Mouse (Mus musculus) hematopoietic stem cell, adult 5-6 weeks (primary cell): ENCODE results near the gene Dgki. TPM values are rescaled to one million over a fixed set of nuclear protein-coding genes. Genes with fewer than 3 reads are reported as not detected.

Experiments
- ATAC-seq, 2 experiments: fragments of 125-278 bp in 1 of 2; replicated peaks in 1 of 2; 2 replicates each; pipeline ENCODE4 v1.8.0; 2016 to 2017; ENCODE audit warnings: inconsistent platforms in 2 of 2, mild to moderate bottlenecking in 2 of 2, moderate number of reproducible peaks in 2 of 2, low read depth in 1 of 2, moderate TSS enrichment in 1 of 2; ENCODE audit not compliant: low FRiP score in 2 of 2, poor library complexity in 2 of 2, severe bottlenecking in 2 of 2, insufficient read depth in 1 of 2, low TSS enrichment in 1 of 2
- total RNA-seq: library from RNA; stranded (forward); fragments of 172-1452, 232-1000 nt; gene quantifications from 2 replicates; pipeline ENCODE4 v1.2.3, GENCODE M21; 2017

Dgki gene
- 0.40 and 1.3 TPM in 2 replicates for total RNA-seq

GRCm38 (mm10) chr6:37299562-37300390 lies at the start of gene Dgki:
Gene Dgki (minus strand): TSS chr6:37300184.
- ATAC-seq: peak in 1 of 2 experiments; percentile 41; a peak in 1 of 4 replicates

- ATAC-seq: no peak
Observed at GRCm38 (mm10) chr6:37347606-37348005, 47.6 kb upstream of the Dgki start.

GRCm38 (mm10) chr6:37338055-37338454 lies 38.1 kb upstream of the Dgki start:
- no peak for ATAC-seq

- no peak for ATAC-seq
Observed at GRCm38 (mm10) chr6:37336831-37337260, 36.9 kb upstream of the Dgki start.

GRCm38 (mm10) chr6:37336381-37336780 lies 36.4 kb upstream of the Dgki start:
- ATAC-seq: no peak

GRCm38 (mm10) chr6:37332846-37333245 lies 32.9 kb upstream of the Dgki start:
- ATAC-seq: no peak

GRCm38 (mm10) chr6:37329901-37330864 lies 30.2 kb upstream of the Dgki start:
- ATAC-seq: no peak

GRCm38 (mm10) chr6:37329376-37329775 lies 29.4 kb upstream of the Dgki start:
- ATAC-seq: no peak

- no peak for ATAC-seq
Observed at GRCm38 (mm10) chr6:37328671-37329070, 28.7 kb upstream of the Dgki start.

- no peak for ATAC-seq
Observed at GRCm38 (mm10) chr6:37327519-37327918, 27.5 kb upstream of the Dgki start.

GRCm38 (mm10) chr6:37326603-37326955 lies 26.6 kb upstream of the Dgki start:
- no peak for ATAC-seq

- no peak for ATAC-seq
Observed at GRCm38 (mm10) chr6:37325906-37326602, 26.1 kb upstream of the Dgki start.

- no peak; a peak in 1 of 4 replicates for ATAC-seq
Observed at GRCm38 (mm10) chr6:37325076-37325475, 25.1 kb upstream of the Dgki start.

- no peak for ATAC-seq
Observed at GRCm38 (mm10) chr6:37322641-37323040, 22.7 kb upstream of the Dgki start.

GRCm38 (mm10) chr6:37322088-37322487 lies 22.1 kb upstream of the Dgki start:
- ATAC-seq: no peak

GRCm38 (mm10) chr6:37317904-37318303 lies 17.9 kb upstream of the Dgki start:
- no peak for ATAC-seq

- no peak for ATAC-seq
Observed at GRCm38 (mm10) chr6:37315440-37315839, 15.5 kb upstream of the Dgki start.

- no peak for ATAC-seq
Observed at GRCm38 (mm10) chr6:37310601-37311000, 10.6 kb upstream of the Dgki start.
